Mouse (Mus musculus) CH12.LX (cell line): ENCODE results near the gene Zfp746. TPM values are rescaled to one million over a fixed set of nuclear protein-coding genes. Genes with fewer than 3 reads are reported as not detected.
A peak's percentile ranks its signal among the peaks of the same experiment; 100 is the strongest.

Experiments used
- BHLHE40 ChIP-seq: IDR thresholded peaks from 2 replicates; pipeline ENCODE4 v1.6.1; 2011; ENCODE audit warnings: mild to moderate bottlenecking, low read depth, low read length, improper control_type of control experiment
- CTCF ChIP-seq, 2 experiments: IDR thresholded peaks in 1 of 2; conservative IDR thresholded peaks in 1 of 2; 2 replicates each; pipeline ENCODE4 v1.5.1; 2011 to 2012; ENCODE audit warnings: low read depth in 2 of 2, low read length in 2 of 2, improper control_type of control experiment in 1 of 2, inconsistent platforms in 1 of 2, mild to moderate bottlenecking in 1 of 2, moderate library complexity in 1 of 2
- ELF1 ChIP-seq: IDR thresholded peaks from 2 replicates; pipeline ENCODE4 v1.6.1; 2014; ENCODE audit warnings: low read depth, mild to moderate bottlenecking, inconsistent platforms, low read length, improper control_type of control experiment
- GABPA ChIP-seq: IDR thresholded peaks from 2 replicates; pipeline ENCODE4 v1.6.1; 2012; ENCODE audit warnings: low read depth, low read length, improper control_type of control experiment, inconsistent platforms; ENCODE audit not compliant: insufficient replicate concordance
- IRF4 ChIP-seq: IDR thresholded peaks from 2 replicates; pipeline ENCODE4 v1.6.1; 2014; ENCODE audit warnings: low read depth, mild to moderate bottlenecking, inconsistent platforms, low read length, improper control_type of control experiment
- KAT2A ChIP-seq: IDR thresholded peaks from 2 replicates; pipeline ENCODE4 v1.6.1; 2012; ENCODE audit warnings: low read length, improper control_type of control experiment, inconsistent platforms; ENCODE audit not compliant: insufficient replicate concordance
- MAX ChIP-seq: IDR thresholded peaks from 2 replicates; pipeline ENCODE4 v1.6.1; 2011; ENCODE audit warnings: low read length, improper control_type of control experiment
- MEF2A ChIP-seq: IDR thresholded peaks from 2 replicates; pipeline ENCODE4 v1.6.1; 2014; ENCODE audit warnings: low read depth, mild to moderate bottlenecking, inconsistent platforms, low read length, improper control_type of control experiment, borderline replicate concordance
- NELFE ChIP-seq: IDR thresholded peaks from 2 replicates; pipeline ENCODE4 v1.6.1; 2011; ENCODE audit warnings: low read depth, low read length, improper control_type of control experiment
- NRF1 ChIP-seq: IDR thresholded peaks from 2 replicates; pipeline ENCODE4 v1.6.1; 2014; ENCODE audit warnings: low read depth, mild to moderate bottlenecking, inconsistent platforms, low read length, improper control_type of control experiment, moderate library complexity
- RCOR1 ChIP-seq: conservative IDR thresholded peaks from 2 replicates; pipeline ENCODE4 v1.6.1; 2012; ENCODE audit warnings: low read depth, mild to moderate bottlenecking, inconsistent platforms, low read length, improper control_type of control experiment
- SIN3A ChIP-seq: IDR thresholded peaks from 2 replicates; pipeline ENCODE4 v1.6.1; 2012; ENCODE audit warnings: low read length, improper control_type of control experiment, inconsistent platforms
- TCF12 ChIP-seq: IDR thresholded peaks from 2 replicates; pipeline ENCODE4 v1.6.1; 2014; ENCODE audit warnings: low read depth, mild to moderate bottlenecking, inconsistent platforms, low read length, improper control_type of control experiment
- USF2 ChIP-seq: conservative IDR thresholded peaks from 2 replicates; pipeline ENCODE4 v1.6.1; 2011; ENCODE audit warnings: low read depth, low read length, improper control_type of control experiment
- ZKSCAN1 ChIP-seq: IDR thresholded peaks from 2 replicates; pipeline ENCODE4 v1.6.1; 2012; ENCODE audit warnings: low read depth, inconsistent platforms, low read length, improper control_type of control experiment, borderline replicate concordance
- polyA plus RNA-seq: library from polyadenylated mRNA; unstranded; fragments of >175 nt; gene quantifications from 2 replicates; pipeline ENCODE4 v1.2.1, GENCODE M21; 2012; ENCODE audit warnings: low read depth; ENCODE audit not compliant: insufficient read length
- total RNA-seq, 2 experiments: library from RNA; depleted of rRNA; stranded (reverse); fragments of 300-350 nt in 1 of 2; fragments of >200 nt in 1 of 2; gene quantifications; 2 replicates each; pipeline ENCODE4 v1.2.3; 2012 to 2014

Zfp746 gene
- total and polyA plus RNA-seq, 3 experiments, result 17.9 to 18.8 (median 18.3) TPM

DNA sequence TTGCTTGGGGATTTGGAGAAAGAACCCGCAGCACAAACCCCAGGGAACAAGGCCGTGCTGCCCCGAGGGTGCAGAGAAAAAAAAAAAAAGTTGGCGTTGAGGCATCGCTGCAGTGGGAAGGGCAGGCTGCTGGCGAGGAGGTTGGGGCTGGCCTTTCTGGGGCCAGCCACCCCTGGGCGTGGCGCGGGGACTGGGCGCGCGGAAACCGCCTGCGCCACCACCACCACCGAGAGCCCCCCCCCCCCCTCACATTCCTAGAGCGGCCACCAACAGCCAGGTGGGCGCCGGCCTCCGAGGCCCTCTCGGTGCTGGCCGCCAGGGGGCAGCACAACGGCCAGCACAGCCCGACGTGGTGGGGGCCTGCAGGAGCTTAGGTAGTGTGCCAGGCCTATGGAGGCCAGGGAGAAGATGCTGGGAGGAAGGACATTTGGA is 70.3 kb downstream of the Zfp746 start (continued):
- TF ChIP-seq MAX (peak; percentile 16; the same call in 1 of the 2 replicates), RCOR1 (no peak), ELF1 (peak; percentile 62), IRF4 (no peak), USF2 (no peak), MEF2A (peak; percentile 37; the same call in 1 of the 2 replicates), GABPA (no peak), KAT2A (0 out of 2 replicates have a peak, but pooled peaks have one; percentile 44), BHLHE40 (0 out of 2 replicates have a peak, but pooled peaks have one; percentile 14), NELFE (peak; percentile 48; the same call in 1 of the 2 replicates), SIN3A (no peak), ZKSCAN1 (no peak), NRF1 (peak; percentile 64; the same call in 1 of the 2 replicates), TCF12 (peak; percentile 60), CTCF (conservative IDR thresholded peaks at IDR 0.05 in 1 of 2, IDR thresholded peaks at IDR 0.05 in 1 of 2; ENCODE audit: low read depth in 2 of 2, low read length in 2 of 2) (peak in 1 of 2 experiments; percentile 86; a peak in 2 of 4 replicates)

Other genes starting within 250 kb of the Zfp746 start
- 15.0 and 16.2 TPM in 2 replicates for gene Zfp282, start 209.4 kb downstream of the Zfp746 start, total RNA-seq (2012; rRNA removed)
- gene Zfp282, start 209.4 kb downstream of the Zfp746 start, total RNA-seq (2014; rRNA removed), result 10.9 and 12.0 TPM in 2 replicates
- gene Zfp282, start 209.4 kb downstream of the Zfp746 start, polyA plus RNA-seq, result 14.7 and 15.5 TPM in 2 replicates
- 5.1 and 5.2 TPM in 2 replicates for gene Zfp212, start 166.1 kb downstream of the Zfp746 start, total RNA-seq (2012; rRNA removed)
- gene Zfp212, start 166.1 kb downstream of the Zfp746 start, total RNA-seq (2014; rRNA removed), result 6.3 TPM in 2 replicates
- gene Zfp212, start 166.1 kb downstream of the Zfp746 start, polyA plus RNA-seq, result 12.1 and 12.3 TPM in 2 replicates
- 10.5 and 11.5 TPM in 2 replicates for gene Zfp956, start 133.2 kb downstream of the Zfp746 start, total RNA-seq (2012; rRNA removed)
- 7.8 and 9.0 TPM in 2 replicates for gene Zfp956, start 133.2 kb downstream of the Zfp746 start, total RNA-seq (2014; rRNA removed)
- gene Zfp956, start 133.2 kb downstream of the Zfp746 start, polyA plus RNA-seq, result 7.9 and 9.2 TPM in 2 replicates
- gene Zfp777, start 37.7 kb downstream of the Zfp746 start, total RNA-seq (2012; rRNA removed), result 10.9 and 16.5 TPM in 2 replicates
- gene Zfp777, start 37.7 kb downstream of the Zfp746 start, total RNA-seq (2014; rRNA removed), result 5.3 and 7.1 TPM in 2 replicates
- 13.6 and 15.4 TPM in 2 replicates for gene Zfp777, start 37.7 kb downstream of the Zfp746 start, polyA plus RNA-seq